Mouse (Mus musculus) liver, postnatal 0 days (tissue): ENCODE results near the gene Zdhhc14. TPM values are rescaled to one million over a fixed set of nuclear protein-coding genes. Genes with fewer than 3 reads are reported as not detected.

ENCODE experiments used
- ATAC-seq: fragments of 200-750 bp; cut with Nextera tagmentation; 2 replicates; pipeline ENCODE4 v1.8.0; 2017; ENCODE audit warnings: mild to moderate bottlenecking, moderate library complexity
- DNase-seq: peaks from one replicate; pipeline ENCODE4 v3.0.0-alpha.2; 2016
- H3K27ac ChIP-seq: fragments of 300-500 bp; sonication (generic); 2 replicates; pipeline ENCODE4 v1.5.1; 2014; ENCODE audit warnings: antibody characterized with exemption, moderate library complexity, mild to moderate bottlenecking, low read depth
- H3K27me3 ChIP-seq: fragments of 300-500 bp; sonication (generic); 2 replicates; pipeline ENCODE4 v1.6.1; 2014; ENCODE audit warnings: low read length, control low read depth, mixed read lengths; ENCODE audit not compliant: insufficient read depth
- H3K36me3 ChIP-seq: fragments of 300-500 bp; sonication (generic); replicated peaks from 2 replicates; pipeline ENCODE4 v1.6.1; 2014; ENCODE audit warnings: mild to moderate bottlenecking, control low read depth, low read length, moderate library complexity, mixed read lengths; ENCODE audit not compliant: insufficient read depth
- H3K4me1 ChIP-seq: fragments of 300-500 bp; sonication (generic); 2 replicates; pipeline ENCODE4 v1.6.1; 2014; ENCODE audit warnings: antibody characterized with exemption, mild to moderate bottlenecking, control low read depth; ENCODE audit not compliant: insufficient read depth
- H3K4me2 ChIP-seq: fragments of 300-500 bp; sonication (generic); 2 replicates; pipeline ENCODE4 v1.6.1; 2014; ENCODE audit warnings: low read depth, mild to moderate bottlenecking, low read length, moderate library complexity, mixed read lengths
- H3K4me3 ChIP-seq: fragments of 300-500 bp; sonication (generic); 2 replicates; pipeline ENCODE4 v1.5.1; 2014; ENCODE audit warnings: low read depth, low read length
- H3K9ac ChIP-seq: fragments of 300-500 bp; sonication (generic); replicated peaks from 2 replicates; pipeline ENCODE4 v1.6.1; 2014; ENCODE audit warnings: mild to moderate bottlenecking, moderate library complexity
- H3K9me3 ChIP-seq: fragments of 300-500 bp; sonication (generic); 2 replicates; pipeline ENCODE4 v1.6.1; 2016; ENCODE audit warnings: mild to moderate bottlenecking, control low read depth, low read length, mixed read lengths
- CTCF ChIP-seq: sonication (generic); IDR thresholded peaks from 2 replicates; pipeline ENCODE4 v1.5.1; 2016; ENCODE audit warnings: antibody characterized with exemption, low read depth
- EP300 ChIP-seq: IDR thresholded peaks from 2 replicates; pipeline ENCODE4 v1.6.1; 2016; ENCODE audit warnings: antibody characterized with exemption, low read depth, mild to moderate bottlenecking
- WGBS: fragments of 180-500 bp; shearing (Covaris S2); extraction: QIAGEN DNeasy Blood & Tissue Kit; methylation state at CpG from one replicate; pipeline ENCODE4 v1.1.7; 2014; ENCODE audit not compliant: insufficient replicate concordance; 5-methylcytosine and 5-hydroxymethylcytosine counted together
- polyA plus RNA-seq: library from polyadenylated mRNA; unstranded; fragments of >200 nt; fragmentation: Nextera tagmentation; extraction: Ambion mirVana; gene quantifications from 2 replicates; pipeline ENCODE4 v1.2.1, GENCODE M21; 2015

Gene Zdhhc14
- polyA plus RNA-seq, 1 experiment from 2014 or later: 2.7 TPM

DNA sequence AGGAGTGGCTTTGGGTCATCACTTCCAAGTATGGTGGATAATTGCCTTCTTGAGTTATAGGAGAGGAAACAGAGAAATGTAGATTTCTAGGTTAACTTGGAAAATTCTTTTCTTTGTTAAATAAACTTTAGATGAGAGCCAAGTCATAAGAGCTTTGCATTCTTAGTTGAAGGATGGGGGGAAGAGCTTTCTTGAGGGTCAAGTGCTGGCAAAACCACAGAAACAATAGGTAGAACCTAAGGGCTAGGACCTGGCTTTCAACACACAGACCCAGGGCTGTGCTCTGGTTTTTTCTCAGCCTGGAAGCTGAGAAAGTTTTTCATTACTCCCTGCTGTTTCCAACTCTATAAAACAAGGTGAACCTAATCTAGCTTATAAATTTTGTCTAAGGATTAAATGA is 196.3 kb downstream of the Zdhhc14 start:
- no peaks in the 10 kb centered on the region for H3K9me3 ChIP-seq
- H3K36me3 ChIP-seq: no peaks in the 10 kb centered on the region
- no peak for DNase-seq
- no peak overlapping the region for H3K9ac ChIP-seq
- no peak for ATAC-seq
- no peak overlapping the region for H3K4me2 ChIP-seq
- no peaks in the 10 kb centered on the region for H3K27me3 ChIP-seq
- no peak for TF ChIP-seq EP300
- no peak for TF ChIP-seq CTCF
- no peak overlapping the region for H3K4me3 ChIP-seq
- no peak overlapping the region for H3K27ac ChIP-seq
- no peaks in the 10 kb centered on the region for H3K4me1 ChIP-seq

DNA sequence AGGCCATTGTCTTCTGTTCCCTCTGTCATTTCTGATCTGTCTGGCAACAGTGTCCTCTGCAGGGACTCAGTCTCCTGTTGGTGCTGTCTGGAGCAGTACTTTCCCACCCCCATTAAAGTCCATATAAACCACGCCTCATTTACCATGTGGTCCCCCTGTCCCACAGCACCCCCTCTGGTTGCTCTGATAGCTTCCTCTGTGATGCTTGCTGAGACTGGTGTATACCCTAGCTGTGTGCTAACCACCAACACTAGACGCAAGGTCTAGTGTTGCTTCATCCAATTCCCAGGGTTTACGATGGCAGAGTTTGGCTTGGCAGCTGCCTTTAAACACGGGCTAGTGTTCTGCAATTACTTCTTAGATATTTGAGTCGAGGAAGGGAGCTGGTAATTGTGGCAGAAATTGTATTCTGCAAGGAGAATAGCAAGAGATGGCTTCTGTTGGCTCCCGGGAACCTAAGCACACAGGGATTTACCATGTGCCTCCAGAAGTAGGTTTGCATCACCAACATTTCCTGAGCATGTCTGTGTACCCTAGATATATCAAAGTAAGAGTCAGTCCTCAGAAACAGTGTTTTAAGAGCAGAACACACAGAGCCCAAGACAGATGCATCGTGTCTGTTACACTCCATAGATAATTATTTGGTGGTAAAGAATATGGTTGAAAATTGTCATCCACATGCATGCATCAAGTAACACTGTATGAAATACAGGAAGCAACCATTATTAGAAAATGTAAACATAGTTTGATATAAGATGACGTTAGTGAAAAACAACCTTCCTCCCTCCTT is 198.6 kb downstream of the Zdhhc14 start:
- Histone ChIP-seq H3K27ac (no peak overlapping the region), H3K27me3 (no peaks in the 10 kb centered on the region), H3K4me2 (no peak overlapping the region), H3K4me1 (no peaks in the 10 kb centered on the region), H3K4me3 (no peak overlapping the region), H3K36me3 (no peaks in the 10 kb centered on the region), H3K9me3 (no peaks in the 10 kb centered on the region), H3K9ac (no peak overlapping the region)
- 77% methylated on average over 8 of the region's 8 CpGs for WGBS
- TF ChIP-seq EP300: no peak
- TF ChIP-seq CTCF: peak; percentile 50
- DNase-seq (no peak), ATAC-seq (no peak)

DNA sequence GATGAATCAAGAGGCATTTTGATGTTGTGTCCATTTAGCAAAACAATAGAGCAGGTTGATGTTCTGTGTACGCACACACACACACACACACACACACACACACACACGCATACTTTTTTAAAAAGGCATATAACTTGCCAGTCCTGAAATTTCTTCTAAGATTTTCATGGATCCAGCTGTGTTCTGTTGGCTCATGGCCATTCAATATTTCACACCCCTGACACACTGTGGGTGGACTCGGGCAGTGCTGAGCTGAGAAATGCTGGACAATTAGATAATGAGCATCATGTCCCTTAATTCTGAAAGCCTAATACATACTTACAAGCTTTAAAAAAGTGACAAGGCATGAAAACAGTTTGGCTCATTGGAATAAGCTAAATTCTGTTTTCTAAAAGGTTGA is 200.3 kb downstream of the Zdhhc14 start:
- no peaks in the 10 kb centered on the region for H3K4me1 ChIP-seq
- no peak overlapping the region for H3K4me2 ChIP-seq
- ATAC-seq (no peak), DNase-seq (no peak)
- TF ChIP-seq CTCF (no peak), EP300 (no peak)
- no peaks in the 10 kb centered on the region for H3K36me3 ChIP-seq
- H3K27ac ChIP-seq: no peak overlapping the region
- H3K27me3 ChIP-seq: no peaks in the 10 kb centered on the region
- no peak overlapping the region for H3K4me3 ChIP-seq
- H3K9me3 ChIP-seq: no peaks in the 10 kb centered on the region
- WGBS: 87% methylated on average over 3 of the region's 3 CpGs
- no peak overlapping the region for H3K9ac ChIP-seq

DNA sequence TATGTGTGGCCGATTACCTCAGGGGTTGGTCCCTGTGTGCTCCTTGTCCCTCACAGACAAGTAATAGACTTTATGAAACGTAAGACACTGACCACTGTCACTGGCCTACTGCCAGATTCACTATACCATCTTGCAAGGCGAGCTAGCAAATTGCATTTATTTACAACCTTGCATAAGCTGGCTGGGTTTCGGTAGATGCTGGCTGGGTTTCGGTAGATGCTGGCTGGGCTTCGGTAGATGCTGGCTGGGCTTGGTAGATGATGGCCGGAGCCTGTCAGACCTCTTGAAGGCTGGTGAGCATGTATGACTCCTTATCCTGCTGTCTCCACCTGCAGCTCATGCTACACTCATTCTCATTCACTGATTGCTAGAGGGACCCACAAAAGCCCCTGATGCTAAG is 200.9 kb downstream of the Zdhhc14 start:
- no peaks in the 10 kb centered on the region for H3K27me3 ChIP-seq
- no peak overlapping the region for H3K27ac ChIP-seq
- H3K4me2 ChIP-seq: no peak overlapping the region
- H3K9me3 ChIP-seq: no peaks in the 10 kb centered on the region
- ATAC-seq: no peak
- H3K4me3 ChIP-seq: no peak overlapping the region
- H3K4me1 ChIP-seq: no peaks in the 10 kb centered on the region
- 83% methylated on average over 7 of the region's 7 CpGs for WGBS
- H3K36me3 ChIP-seq: no peaks in the 10 kb centered on the region
- TF ChIP-seq EP300 (no peak), CTCF (no peak)
- H3K9ac ChIP-seq: no peak overlapping the region
- no peak for DNase-seq

DNA sequence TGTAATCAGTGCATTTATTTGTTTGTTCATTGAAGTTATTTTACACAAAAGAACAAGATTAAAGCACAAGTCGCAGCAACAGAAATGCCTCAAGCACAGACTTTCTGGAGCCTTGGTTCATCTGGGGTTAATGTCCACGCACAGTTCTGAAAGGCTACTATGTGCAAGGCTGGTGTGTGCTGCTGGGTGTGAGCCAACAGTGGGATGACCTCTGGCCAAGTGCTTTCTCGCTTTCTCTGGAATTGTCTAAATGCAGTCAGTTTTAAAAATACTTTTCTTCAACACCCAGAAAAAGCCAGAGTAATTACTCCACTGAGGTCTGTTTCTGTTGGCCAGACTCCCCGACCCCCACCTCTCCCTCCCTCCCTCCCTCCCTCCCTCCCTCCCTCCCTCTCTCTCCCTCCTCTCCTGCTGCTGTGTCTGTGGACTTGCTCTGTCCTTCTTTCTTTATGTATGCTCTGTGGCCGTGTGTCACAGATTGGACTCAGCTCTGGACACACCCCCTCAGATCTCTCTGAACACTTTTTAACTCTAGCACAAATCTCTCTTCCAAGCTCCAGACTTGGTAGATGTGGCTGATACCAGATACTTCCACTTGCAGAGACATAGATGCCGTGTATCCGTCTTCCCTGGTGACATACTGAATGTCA is 206.2 kb downstream of the Zdhhc14 start:
- Histone ChIP-seq H3K4me3 (no peak overlapping the region), H3K36me3 (no peaks in the 10 kb centered on the region), H3K27ac (no peak overlapping the region), H3K4me2 (no peak overlapping the region), H3K27me3 (no peaks in the 10 kb centered on the region), H3K9me3 (no peaks in the 10 kb centered on the region), H3K9ac (no peak overlapping the region), H3K4me1 (no peaks in the 10 kb centered on the region)
- TF ChIP-seq CTCF: no peak
- TF ChIP-seq EP300: no peak
- ATAC-seq (peak; percentile 56; the same call in 1 of the 2 replicates), DNase-seq (peak; percentile 36)
- 68% methylated on average over 7 of the region's 7 CpGs for WGBS

DNA sequence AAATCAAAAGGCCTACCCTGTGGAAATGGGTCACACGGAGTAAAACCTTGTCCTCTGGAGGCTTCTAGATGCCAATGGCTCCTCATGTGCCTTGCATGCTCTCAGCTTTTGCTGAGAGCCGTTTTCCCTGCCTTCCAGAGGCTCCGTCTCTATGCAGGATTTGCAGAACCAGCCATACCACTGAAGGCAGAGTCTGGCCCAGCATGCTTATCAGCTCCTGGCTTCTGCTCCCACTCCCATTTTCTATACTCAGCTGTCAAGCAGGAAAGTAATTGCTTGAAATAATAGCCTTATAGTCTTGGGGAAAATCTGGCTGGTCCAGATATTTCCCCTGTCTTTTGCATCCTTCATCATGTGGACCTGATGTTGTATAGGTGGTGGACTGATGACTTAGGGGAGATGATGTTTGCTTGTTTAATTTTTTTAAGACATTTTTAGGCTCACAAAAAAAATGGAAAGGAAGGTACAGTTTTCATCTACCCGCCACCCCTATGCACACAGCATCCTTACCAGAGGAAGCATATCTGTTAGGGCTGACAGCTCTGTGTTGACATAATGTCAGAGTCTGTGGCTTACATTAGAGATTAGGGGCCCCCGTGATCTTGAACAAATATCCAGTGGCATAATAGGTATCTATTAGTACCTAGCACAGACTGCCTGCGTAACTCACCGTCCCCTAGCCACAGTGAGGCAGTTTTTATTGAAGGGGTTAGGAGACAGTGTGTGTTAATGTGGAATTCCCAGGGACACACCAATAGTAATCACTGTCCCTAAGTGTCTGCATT is 218.2 kb downstream of the Zdhhc14 start:
- Histone ChIP-seq H3K4me1 (no peaks in the 10 kb centered on the region), H3K9me3 (no peaks in the 10 kb centered on the region), H3K9ac (no peak overlapping the region), H3K4me3 (no peak overlapping the region), H3K27me3 (no peaks in the 10 kb centered on the region), H3K4me2 (no peak overlapping the region), H3K27ac (no peak overlapping the region), H3K36me3 (no peaks in the 10 kb centered on the region)
- TF ChIP-seq CTCF (no peak), EP300 (no peak)
- DNase-seq: no peak
- no peak for ATAC-seq
- 59% methylated on average over 7 of the region's 7 CpGs for WGBS
